Mouse (Mus musculus): ENCODE measurements around the gene Rpl23a. TPM values are rescaled to one million over a fixed set of nuclear protein-coding genes. Genes with fewer than 3 reads are reported as not detected.

Rpl23a gene
- total RNA-seq (2023), result 3,334 TPM

GRCm38 (mm10) chr11:78182961-78183844 is at the start of gene Rpl23a:
Rpl23a (minus strand) TSS chr11:78183584.

GRCm38 (mm10) chr11:78193113-78193512 is 9.7 kb upstream of the Rpl23a start, which contains the start of gene Proca1:
Proca1 (plus strand) TSS chr11:78193392.

GRCm38 (mm10) chr11:78188331-78189233 is 5.2 kb upstream of the Rpl23a start, which contains the start of gene Rab34:
Rab34 (plus strand) TSS chr11:78188430.

DNA sequence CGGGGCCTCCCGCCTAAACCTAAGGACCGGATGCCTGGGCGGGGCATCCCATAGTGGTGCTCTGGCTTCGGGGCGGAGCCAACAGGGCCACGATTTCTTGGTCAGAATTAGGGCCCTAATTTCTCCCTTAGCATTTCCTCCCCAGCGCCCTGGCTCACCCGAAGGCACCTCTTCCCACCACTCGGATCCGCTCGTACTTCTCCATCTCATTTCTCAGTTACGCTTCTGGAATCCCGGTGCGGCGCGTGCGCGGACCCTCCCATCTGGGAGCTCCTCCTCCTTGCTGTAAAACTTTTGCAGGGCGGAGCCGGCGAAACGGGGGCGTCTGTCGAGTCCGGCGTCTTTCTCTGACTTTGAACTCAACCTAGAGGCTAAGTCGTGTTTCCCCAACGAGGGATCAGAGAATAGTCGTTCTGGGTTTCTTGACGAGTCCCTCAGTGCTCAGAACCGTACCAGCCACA is 7.0 kb downstream of the Rpl23a start, which contains the start of the genes Nek8 and Tlcd1:
TSS of gene Nek8 (minus strand) at position 274 of the 461 bp plus-strand sequence.
TSS of gene Tlcd1 (plus strand) at position 310 of the 461 bp plus-strand sequence.

GRCm38 (mm10) chr11:78164924-78165760 is 18.2 kb downstream of the Rpl23a start, which contains the start of gene Traf4:
Traf4 (minus strand) TSS chr11:78165589.

Other genes starting within 250 kb of the Rpl23a start
- gene Phf12, start 200.8 kb downstream of the Rpl23a start, total RNA-seq (2023), result 117 TPM
- 3.7 TPM for gene Dhrs13, start 151.3 kb downstream of the Rpl23a start, total RNA-seq (2023)
- 30.3 TPM for gene Flot2, start 145.7 kb downstream of the Rpl23a start, total RNA-seq (2023)
- gene Eral1, start 103.2 kb downstream of the Rpl23a start, total RNA-seq (2023), result 27.5 TPM
- gene Fam222b, start 88.9 kb downstream of the Rpl23a start, total RNA-seq (2023), result 20.5 TPM
- 41.8 TPM for gene Traf4, start 18.0 kb downstream of the Rpl23a start, total RNA-seq (2023)
- gene Nek8, start 6.9 kb downstream of the Rpl23a start, total RNA-seq (2023), result 8.4 TPM
- 6.9 TPM for gene Tlcd1, start 6.9 kb downstream of the Rpl23a start, total RNA-seq (2023)
- gene Rab34, start 4.8 kb upstream of the Rpl23a start, total RNA-seq (2023), result 3.3 TPM
- gene Proca1, start 9.8 kb upstream of the Rpl23a start, total RNA-seq (2023), result not detected
- 40.3 TPM for gene Sdf2, start 62.2 kb upstream of the Rpl23a start, total RNA-seq (2023)
- gene Supt6, start 62.4 kb upstream of the Rpl23a start, total RNA-seq (2023), result 91.0 TPM
- 98.7 TPM for gene 2610507B11Rik, start 78.2 kb upstream of the Rpl23a start, total RNA-seq (2023)
- gene BC030499, start 107.3 kb upstream of the Rpl23a start, total RNA-seq (2023), result 0.35 TPM
- 3.8 TPM for gene Spag5, start 117.9 kb upstream of the Rpl23a start, total RNA-seq (2023)
- gene Aldoc, start 139.4 kb upstream of the Rpl23a start, total RNA-seq (2023), result 12.0 TPM
- gene Pigs, start 144.8 kb upstream of the Rpl23a start, total RNA-seq (2023), result 38.7 TPM
- gene Unc119, start 159.9 kb upstream of the Rpl23a start, total RNA-seq (2023), result 13.8 TPM
- not detected for gene Foxn1, start 203.0 kb upstream of the Rpl23a start, total RNA-seq (2023)
- gene Slc13a2, start 238.6 kb upstream of the Rpl23a start, total RNA-seq (2023), result not detected